Mouse (Mus musculus) testis, adult 2 months (tissue): ENCODE data around the gene Olfr961. TPM values are rescaled to one million over a fixed set of nuclear protein-coding genes. Genes with fewer than 3 reads are reported as not detected.

Experiments
- H3K27ac ChIP-seq: fragments of 200-500 bp; 2 replicates; pipeline ENCODE4 v1.5.1; 2012; ENCODE audit warnings: low read depth, low read length; ENCODE audit not compliant: control insufficient read depth, insufficient read depth
- H3K27me3 ChIP-seq: fragments of 200-500 bp; 2 replicates; pipeline ENCODE4 v1.6.1; 2012; ENCODE audit warnings: mild to moderate bottlenecking, low read length, moderate library complexity; ENCODE audit not compliant: control insufficient read depth, insufficient read depth
- H3K36me3 ChIP-seq: fragments of 200-500 bp; 2 replicates; pipeline ENCODE4 v1.6.1; 2012; ENCODE audit warnings: mild to moderate bottlenecking, low read length; ENCODE audit not compliant: control insufficient read depth, insufficient read depth
- H3K4me1 ChIP-seq: fragments of 200-500 bp; 2 replicates; pipeline ENCODE4 v1.6.1; 2012; ENCODE audit warnings: low read length; ENCODE audit not compliant: control insufficient read depth, insufficient read depth
- H3K4me3 ChIP-seq: fragments of 200-500 bp; 2 replicates; pipeline ENCODE4 v1.5.1; 2012; ENCODE audit warnings: low read depth, mild to moderate bottlenecking, low read length, moderate library complexity, mixed read lengths; ENCODE audit not compliant: control insufficient read depth
- CTCF ChIP-seq: fragments of 200-500 bp; IDR thresholded peaks from 2 replicates; pipeline ENCODE4 v1.5.1; 2012; ENCODE audit warnings: low read depth, mild to moderate bottlenecking, inconsistent platforms, low read length, moderate library complexity; ENCODE audit not compliant: control insufficient read depth, insufficient read depth, insufficient replicate concordance
- POLR2A ChIP-seq: fragments of 200-500 bp; IDR thresholded peaks from 2 replicates; pipeline ENCODE4 v1.6.1; 2012; ENCODE audit warnings: low read depth, mild to moderate bottlenecking, inconsistent platforms, low read length, moderate library complexity; ENCODE audit not compliant: control insufficient read depth
- polyA plus RNA-seq: library from polyadenylated mRNA; depleted of rRNA; stranded (reverse); fragments of >200 nt; gene quantifications from 2 replicates; pipeline ENCODE4 v1.2.3, GENCODE M21; 2012

Olfr961 gene
- polyA plus RNA-seq, 1 experiment, result 0.10 TPM

DNA sequence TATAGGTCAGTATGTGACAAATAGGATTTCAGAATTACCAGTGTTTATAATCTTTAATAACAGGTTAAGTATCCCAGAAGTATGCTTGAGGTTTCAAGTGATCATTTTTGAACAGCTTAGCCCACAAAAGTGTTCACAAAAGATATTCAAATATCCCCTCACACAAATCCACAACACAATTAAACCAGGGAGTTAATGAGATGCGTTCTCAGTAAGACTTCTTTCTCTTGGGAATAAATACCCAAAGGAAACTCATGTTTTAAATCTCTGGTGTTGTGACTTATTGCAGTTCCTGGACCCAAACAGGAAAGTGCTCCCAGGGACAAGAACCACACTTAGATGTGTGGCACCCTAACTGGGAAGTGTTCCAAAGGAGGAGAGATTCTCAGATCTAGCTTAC lies 23.8 kb upstream of the Olfr961 start, which contains the start of gene Olfr960:
TSS of gene Olfr960 (plus strand) at position 301 of the 400 bp plus-strand sequence.
- H3K4me1 ChIP-seq, result no peaks in the 10 kb centered on the region
- no peak within 1 kb of the TSS for H3K4me3 ChIP-seq
- no peaks in the 10 kb centered on the region for H3K36me3 ChIP-seq
- H3K27me3 ChIP-seq, result no peaks in the 10 kb centered on the region
- no peak within 1 kb of the TSS for H3K27ac ChIP-seq
- TF ChIP-seq POLR2A, result no peak
- TF ChIP-seq CTCF, result no peak

DNA sequence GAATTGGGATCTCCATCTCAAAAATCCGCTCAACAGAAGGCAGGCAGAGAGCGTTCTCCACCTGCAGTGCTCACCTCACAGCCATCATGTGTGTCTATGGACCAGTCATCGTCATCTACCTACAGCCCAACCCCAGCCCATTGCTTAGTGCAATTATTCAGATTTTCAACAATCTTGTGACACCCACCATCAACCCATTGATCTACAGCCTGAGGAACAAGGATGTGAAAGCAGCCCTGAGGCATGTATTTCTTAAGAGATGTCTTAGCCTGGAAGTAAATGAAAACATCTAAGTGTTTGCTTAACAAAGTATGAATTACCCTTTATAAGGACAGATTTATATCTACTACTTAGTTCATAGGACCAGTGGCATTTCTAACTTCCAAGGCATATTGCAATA lies 21.1 kb upstream of the Olfr961 start:
- no peaks in the 10 kb centered on the region for H3K36me3 ChIP-seq
- no peak overlapping the region for H3K4me3 ChIP-seq
- H3K4me1 ChIP-seq, result no peaks in the 10 kb centered on the region
- TF ChIP-seq CTCF, result no peak
- TF ChIP-seq POLR2A, result no peak
- H3K27me3 ChIP-seq, result no peaks in the 10 kb centered on the region
- H3K27ac ChIP-seq, result no peak overlapping the region

DNA sequence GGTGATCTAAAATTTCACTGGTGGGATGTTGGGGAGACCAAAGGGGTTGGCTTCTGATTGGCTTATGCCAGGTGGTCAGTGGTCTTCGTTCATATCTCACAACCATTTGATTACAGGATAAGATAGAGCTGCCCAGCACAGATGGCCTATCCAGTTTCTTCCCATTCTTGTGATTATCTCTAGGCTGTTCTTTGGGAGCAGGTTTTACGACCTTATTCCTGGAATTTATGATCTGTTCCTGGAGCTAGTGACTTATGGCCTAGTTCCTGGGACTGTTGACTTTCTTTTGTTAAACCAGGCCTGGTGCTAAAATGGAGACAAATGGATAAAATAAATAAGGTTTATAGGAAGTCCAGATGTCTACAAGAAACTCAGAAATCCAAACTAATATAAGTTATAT lies 20.2 kb upstream of the Olfr961 start:
- TF ChIP-seq CTCF, result no peak
- no peak for TF ChIP-seq POLR2A
- Histone ChIP-seq H3K4me3 (no peak overlapping the region), H3K4me1 (no peaks in the 10 kb centered on the region), H3K27me3 (no peaks in the 10 kb centered on the region), H3K36me3 (no peaks in the 10 kb centered on the region), H3K27ac (no peak overlapping the region)

DNA sequence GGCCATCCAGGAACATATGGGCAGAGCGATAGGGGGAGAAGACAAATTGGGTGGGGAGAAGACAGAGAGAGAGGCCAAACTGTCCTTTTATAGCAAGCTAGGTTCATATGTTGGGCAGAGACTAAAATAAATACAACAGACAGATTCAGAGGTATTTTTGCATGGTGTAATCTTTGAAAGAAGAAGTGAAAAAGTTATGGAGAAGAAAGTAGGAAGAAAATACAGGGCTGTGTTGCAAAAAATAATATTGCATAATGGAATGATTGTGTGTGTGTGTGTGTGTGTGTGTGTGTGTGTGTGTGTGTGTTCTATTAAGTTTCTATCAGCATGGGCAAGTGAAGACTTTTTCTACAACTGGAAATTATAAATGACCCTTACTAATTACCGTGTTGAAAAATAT lies 15.8 kb upstream of the Olfr961 start:
- no peak for TF ChIP-seq CTCF
- no peaks in the 10 kb centered on the region for H3K4me1 ChIP-seq
- H3K4me3 ChIP-seq, result no peak overlapping the region
- H3K36me3 ChIP-seq, result no peaks in the 10 kb centered on the region
- no peaks in the 10 kb centered on the region for H3K27me3 ChIP-seq
- no peak overlapping the region for H3K27ac ChIP-seq

DNA sequence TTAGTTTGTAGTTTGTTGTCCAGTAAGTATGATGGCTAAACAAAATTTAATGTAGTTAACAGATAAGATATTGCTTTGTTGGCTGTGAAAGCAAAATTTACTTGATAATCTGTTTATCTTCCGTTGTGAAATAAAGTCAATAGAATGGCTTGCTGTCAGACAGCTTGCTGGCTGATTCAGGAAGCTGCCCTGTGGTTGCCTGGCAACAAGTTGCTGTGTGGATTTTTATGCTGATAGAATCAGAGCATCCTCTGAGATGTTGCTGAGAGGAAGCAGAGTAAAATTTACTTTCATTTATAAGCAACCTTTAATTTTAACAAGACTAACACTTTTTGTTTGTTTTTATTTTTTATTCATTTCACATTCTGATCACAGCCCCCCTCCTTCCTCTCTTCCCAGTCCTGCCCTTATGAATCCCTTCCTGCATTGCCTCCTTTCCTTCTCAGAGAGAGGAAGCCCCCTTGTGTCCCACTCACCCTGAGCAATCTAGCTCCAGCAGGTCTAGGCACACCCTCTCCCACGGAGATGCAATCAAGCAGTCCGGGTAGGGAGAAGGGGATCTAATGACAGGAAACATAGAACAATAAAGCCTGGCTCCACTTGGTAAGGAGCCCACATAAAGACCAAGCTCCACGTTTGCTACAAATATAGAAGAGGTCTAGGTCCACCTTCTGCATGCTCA lies 10.8 kb upstream of the Olfr961 start:
- H3K36me3 ChIP-seq, result no peaks in the 10 kb centered on the region
- H3K4me1 ChIP-seq, result no peaks in the 10 kb centered on the region
- TF ChIP-seq POLR2A (no peak), CTCF (no peak)
- H3K27ac ChIP-seq, result no peak overlapping the region
- H3K27me3 ChIP-seq, result no peaks in the 10 kb centered on the region
- no peak overlapping the region for H3K4me3 ChIP-seq

DNA sequence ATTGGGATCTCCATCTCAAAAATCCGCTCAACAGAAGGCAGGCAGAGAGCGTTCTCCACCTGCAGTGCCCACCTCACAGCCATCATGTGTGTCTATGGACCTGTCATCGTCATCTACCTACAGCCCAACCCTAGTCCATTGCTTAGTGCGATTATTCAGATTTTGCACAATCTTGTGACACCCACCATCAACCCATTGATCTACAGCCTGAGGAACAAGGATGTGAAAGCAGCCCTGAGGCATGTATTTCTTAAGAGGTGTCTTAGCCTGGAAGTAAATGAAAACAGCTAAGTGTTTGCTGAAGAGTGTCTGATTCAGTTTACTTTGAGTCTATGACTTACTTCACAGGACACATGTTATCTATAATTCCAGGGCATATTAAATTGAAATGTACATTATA lies 2.5 kb downstream of the Olfr961 start:
- H3K27me3 ChIP-seq, result no peaks in the 10 kb centered on the region
- H3K27ac ChIP-seq, result no peak overlapping the region
- TF ChIP-seq POLR2A (no peak), CTCF (no peak)
- no peaks in the 10 kb centered on the region for H3K36me3 ChIP-seq
- no peaks in the 10 kb centered on the region for H3K4me1 ChIP-seq
- H3K4me3 ChIP-seq, result no peak overlapping the region

DNA sequence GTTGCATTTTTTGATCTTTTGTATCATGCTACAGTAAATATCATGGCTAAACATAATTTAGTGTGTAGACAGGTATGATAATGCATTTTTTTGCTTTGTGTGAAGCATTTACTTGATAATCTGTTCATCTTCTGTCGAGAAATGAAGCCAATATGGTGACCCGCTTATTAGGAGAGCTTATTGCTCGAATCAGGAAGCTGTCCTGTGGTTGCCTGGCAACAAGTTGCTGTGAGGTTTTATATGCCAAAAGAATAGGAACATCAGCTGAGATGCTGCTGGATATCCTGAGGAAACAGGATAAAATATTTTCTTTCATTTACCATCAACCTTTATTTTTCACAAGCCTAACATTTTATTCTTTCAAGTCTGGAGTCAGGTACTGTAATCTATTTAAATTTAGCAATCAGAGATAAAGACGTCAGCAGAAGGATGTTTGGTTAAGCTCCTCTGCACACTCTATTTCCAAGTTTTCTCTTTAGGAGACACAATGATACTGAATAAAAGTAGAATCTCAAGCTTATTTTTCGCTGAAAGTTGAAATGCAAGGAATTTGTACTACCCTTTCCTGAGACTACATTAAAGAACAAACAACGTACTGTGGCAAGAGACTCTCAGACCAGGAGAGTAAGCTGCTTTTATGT lies 10.0 kb downstream of the Olfr961 start:
- Histone ChIP-seq H3K27me3 (no peaks in the 10 kb centered on the region), H3K36me3 (no peaks in the 10 kb centered on the region), H3K4me3 (no peak overlapping the region), H3K27ac (no peak overlapping the region), H3K4me1 (no peaks in the 10 kb centered on the region)
- TF ChIP-seq CTCF, result no peak
- no peak for TF ChIP-seq POLR2A

DNA sequence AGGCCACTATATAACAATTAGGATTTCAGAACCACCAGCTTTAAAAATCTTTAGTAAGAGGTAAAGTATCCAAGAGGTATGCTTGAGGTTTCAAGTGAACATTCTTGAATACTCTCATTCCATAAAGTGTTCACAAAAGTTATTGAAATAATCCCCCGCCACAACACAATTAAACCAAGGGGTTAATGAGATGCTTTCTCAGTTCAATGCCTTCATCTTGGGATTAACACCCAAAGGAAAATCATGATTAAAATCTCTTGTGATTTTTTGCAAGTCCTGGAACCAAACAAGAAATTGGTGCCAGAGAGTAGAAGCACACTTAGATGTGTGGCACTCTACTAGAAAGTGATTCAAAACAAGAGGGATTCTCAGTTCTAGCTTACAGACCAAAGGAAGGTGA lies 22.0 kb downstream of the Olfr961 start, which contains the start of gene Olfr963:
TSS of gene Olfr963 (plus strand) at position 301 of the 400 bp plus-strand sequence.
- Histone ChIP-seq H3K4me1 (no peaks in the 10 kb centered on the region), H3K27me3 (no peaks in the 10 kb centered on the region), H3K27ac (no peak within 1 kb of the TSS), H3K36me3 (no peaks in the 10 kb centered on the region), H3K4me3 (no peak within 1 kb of the TSS)
- TF ChIP-seq POLR2A, result no peak
- no peak for TF ChIP-seq CTCF
